Mouse (Mus musculus) brain, embryonic 14.5 days (tissue): ENCODE data around the gene Mtus2. TPM values are rescaled to one million over a fixed set of nuclear protein-coding genes. Genes with fewer than 3 reads are reported as not detected.
"Not testable (repeated sequence)": the region's sequence is repeated elsewhere in the genome, so short reads cannot be mapped to it uniquely, and the experiment has no call there.

Source experiments
- DNase-seq: peaks from one replicate; pipeline ENCODE4 v3.0.0-alpha.2; 2011; ENCODE audit warnings: low read depth
- CTCF ChIP-seq: fragments of 200-500 bp; IDR thresholded peaks from 2 replicates; pipeline ENCODE4 v1.5.1; 2012; ENCODE audit warnings: inconsistent platforms, mild to moderate bottlenecking, moderate library complexity, borderline replicate concordance; ENCODE audit not compliant: insufficient read depth, insufficient read length; ENCODE audit errors: extremely low read depth
- POLR2A ChIP-seq: fragments of 200-500 bp; IDR thresholded peaks from 2 replicates; pipeline ENCODE4 v1.6.1; 2012; ENCODE audit warnings: mild to moderate bottlenecking, inconsistent platforms, borderline replicate concordance; ENCODE audit not compliant: poor library complexity, insufficient read depth, insufficient read length, severe bottlenecking; ENCODE audit errors: extremely low read depth
- polyA plus RNA-seq: library from polyadenylated mRNA; depleted of rRNA; stranded (reverse); fragments of >200 nt; gene quantifications from 2 replicates; pipeline ENCODE4 v1.2.3, GENCODE M21; 2012

The Mtus2 gene
- polyA plus RNA-seq, 1 experiment: 28.8 TPM

GRCm38 (mm10) chr5:148314931-148315330, 357.8 kb downstream of the Mtus2 start:
- TF ChIP-seq CTCF (no peak), POLR2A (no peak)
- DNase-seq: no peak

- peak; percentile 76 for DNase-seq
- no peak for TF ChIP-seq POLR2A
- TF ChIP-seq CTCF: peak; percentile 86; the same call in 1 of the 2 replicates
These were observed 368.3 kb downstream of the Mtus2 start for GRCm38 (mm10) chr5:148325317-148325885.

GRCm38 (mm10) chr5:148326295-148326694, 369.2 kb downstream of the Mtus2 start:
- not testable (repeated sequence) for DNase-seq

- TF ChIP-seq POLR2A (no peak), CTCF (no peak)
- no peak for DNase-seq
These were observed 371.9 kb downstream of the Mtus2 start for GRCm38 (mm10) chr5:148328982-148329381.

- DNase-seq: peak; percentile 48
- no peak for TF ChIP-seq POLR2A
- no peak for TF ChIP-seq CTCF
These were observed 374.2 kb downstream of the Mtus2 start for GRCm38 (mm10) chr5:148331229-148331776.

GRCm38 (mm10) chr5:148331926-148332621, 375.0 kb downstream of the Mtus2 start:
- TF ChIP-seq POLR2A: no peak
- no peak for TF ChIP-seq CTCF
- no peak for DNase-seq

- peak; percentile 88 for TF ChIP-seq CTCF
- no peak for TF ChIP-seq POLR2A
- peak; percentile 90 for DNase-seq
These were observed 375.5 kb downstream of the Mtus2 start for GRCm38 (mm10) chr5:148332622-148332974.

GRCm38 (mm10) chr5:148339126-148339525, 382.0 kb downstream of the Mtus2 start:
- no peak for DNase-seq
- no peak for TF ChIP-seq POLR2A

- no peak for TF ChIP-seq CTCF
- no peak for TF ChIP-seq POLR2A
- DNase-seq: peak; percentile 69
These were observed 385.1 kb downstream of the Mtus2 start for GRCm38 (mm10) chr5:148342061-148342741.

GRCm38 (mm10) chr5:148344374-148344773, 387.3 kb downstream of the Mtus2 start:
- no peak for DNase-seq
- no peak for TF ChIP-seq POLR2A
- TF ChIP-seq CTCF: no peak

- TF ChIP-seq POLR2A (no peak), CTCF (peak; percentile 10; the same call in 1 of the 2 replicates)
These were observed 389.4 kb downstream of the Mtus2 start for GRCm38 (mm10) chr5:148346543-148346942.

GRCm38 (mm10) chr5:148348153-148348552, 391.0 kb downstream of the Mtus2 start:
- no peak for TF ChIP-seq CTCF
- DNase-seq: no peak

More at GRCm38 (mm10) chr5:148346543-148346942, 389.4 kb downstream of the Mtus2 start:
- peak; percentile 37 for DNase-seq

- DNase-seq: peak; percentile 32
- no peak for TF ChIP-seq POLR2A
- TF ChIP-seq CTCF: no peak
These were observed 392.3 kb downstream of the Mtus2 start for GRCm38 (mm10) chr5:148349327-148350011.

- no peak for DNase-seq
- no peak for TF ChIP-seq CTCF
- no peak for TF ChIP-seq POLR2A
These were observed 396.3 kb downstream of the Mtus2 start for GRCm38 (mm10) chr5:148353429-148353828.

- TF ChIP-seq CTCF (no peak), POLR2A (no peak)
- DNase-seq: no peak
These were observed 397.4 kb downstream of the Mtus2 start for GRCm38 (mm10) chr5:148354536-148354935.
